ENCODE assay signal across 9 mouse cellular contexts in the genomic region with DNA sequence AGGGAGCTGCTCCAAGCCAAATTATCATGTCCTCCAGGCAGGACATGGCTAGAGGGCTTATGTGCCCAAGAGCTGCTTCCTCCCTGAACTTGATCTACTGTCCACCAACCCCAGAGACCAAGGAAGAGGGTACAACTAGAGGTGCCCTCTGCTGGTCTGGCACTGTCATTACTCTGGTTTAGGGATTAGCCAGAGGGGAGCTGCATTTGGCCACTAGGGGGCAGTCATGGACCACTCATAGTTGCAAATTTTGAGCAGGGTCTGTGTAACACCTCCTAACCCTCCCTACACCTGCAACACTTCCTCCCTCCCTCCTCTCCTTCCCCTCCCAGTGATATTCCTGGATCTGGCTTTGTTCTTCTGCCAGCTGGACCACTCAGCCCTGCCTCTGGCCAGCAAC. TPM values are rescaled to one million over a fixed set of nuclear protein-coding genes. Genes with fewer than 3 reads are reported as not detected.
DNase-seq lines count a peak whose midpoint lies in the region; ATAC-seq and TF ChIP-seq lines count a peak whose summit lies in the region.
"Had no signal": no experiment of that assay in that cellular context is flagged by ENCODE, and none has a peak within 500 bp of the region (broad histone marks: within the 10 kb centered on the region; RNA-seq: fewer than 3 reads in every experiment).

No protein-coding gene starts in this region.

- no peaks in the 10 kb centered on the region for H3K9me3 ChIP-seq in forebrain, embryonic 14.5 days (replicated peaks; ENCODE audit: control insufficient read depth, low read length)
- no peaks in the 10 kb centered on the region for H3K9me3 ChIP-seq in lung, postnatal 0 days (ENCODE audit: low read length)
- H3K9me3 ChIP-seq: heart, embryonic 15.5 days had no signal

- no peak for TF ChIP-seq EP300 in lung, postnatal 0 days (IDR thresholded peaks at IDR 0.05)

- H3K4me1 ChIP-seq in forebrain, embryonic 14.5 days (ENCODE audit: control insufficient read depth, insufficient read depth, low read length), result peaks cover 14% of the 10 kb centered on the region
- 0 out of 2 replicates have a peak, but pooled peaks cover 6% of the 10 kb centered on the region for H3K4me1 ChIP-seq in lung, postnatal 0 days (ENCODE audit: insufficient read depth, low read depth, low read length)

- ATAC-seq in forebrain, embryonic 14.5 days, result peak; percentile 63
- ATAC-seq in hematopoietic stem cell, adult 5-6 weeks (replicated peaks in 1 of 2; ENCODE audit: insufficient read depth in 1 of 2, low FRiP score in 2 of 2, low TSS enrichment in 1 of 2, low read depth in 1 of 2, poor library complexity in 2 of 2, severe bottlenecking in 2 of 2), result peak; percentile 63 to 91
- ATAC-seq in lung, postnatal 0 days, result peak; percentile 46

- TF ChIP-seq CTCF in lung, postnatal 0 days (IDR thresholded peaks at IDR 0.05), result peak; percentile 100

- no peak overlapping the region for H3K4me3 ChIP-seq in forebrain, embryonic 14.5 days (ENCODE audit: low read depth, low read length)
- no peak overlapping the region for H3K4me3 ChIP-seq in lung, postnatal 0 days (ENCODE audit: low read depth, low read length)
- H3K4me3 ChIP-seq: heart, embryonic 15.5 days had no signal

- no peaks in the 10 kb centered on the region for H3K27me3 ChIP-seq in forebrain, embryonic 14.5 days (replicated peaks; ENCODE audit: control insufficient read depth, insufficient read depth, low read length)
- no peaks in the 10 kb centered on the region for H3K27me3 ChIP-seq in lung, postnatal 0 days (replicated peaks; ENCODE audit: insufficient read depth, low read length)

- peak; percentile 85 for DNase-seq in ES-CJ7 (ENCODE audit: low read depth, low spot score)
- peak; percentile 73 for DNase-seq in c-Kit-positive CD71-positive TER-119-negative erythroid progenitor cells, embryonic 14.5 days (ENCODE audit: low read depth)
- peak; percentile 90 for DNase-seq in forebrain, embryonic 14.5 days (ENCODE audit: low spot score)
- peak; percentile 90 for DNase-seq in layer of hippocampus, adult 9-10 months (ENCODE audit: low spot score)
- peak; percentile 91 for DNase-seq in lung, postnatal 0 days (ENCODE audit: low spot score)
- DNase-seq in ovary, postnatal 36 days (ENCODE audit: low spot score), result peak; percentile 74
- peak; percentile 88 for DNase-seq in thymus, postnatal 14 days

- no peak overlapping the region for H3K27ac ChIP-seq in forebrain, embryonic 14.5 days (ENCODE audit: low read depth, low read length)
- H3K27ac ChIP-seq in lung, postnatal 0 days (ENCODE audit: low read length), result peak overlapping the region; percentile 20; the same call in 1 of the 2 replicates
- H3K27ac ChIP-seq: heart, embryonic 15.5 days had no signal

- no peak overlapping the region for H3K9ac ChIP-seq in forebrain, embryonic 14.5 days (ENCODE audit: low read length)
- H3K9ac ChIP-seq in lung, postnatal 0 days (replicated peaks; ENCODE audit: low read depth), result no peak overlapping the region
- H3K9ac ChIP-seq: heart, embryonic 15.5 days had no signal

- H3K4me2 ChIP-seq in forebrain, embryonic 14.5 days (ENCODE audit: low read length), result no peak overlapping the region
- H3K4me2 ChIP-seq in lung, postnatal 0 days (replicated peaks; ENCODE audit: low read depth, low read length), result no peak overlapping the region
- H3K4me2 ChIP-seq: heart, embryonic 15.5 days had no signal

- H3K36me3 ChIP-seq in forebrain, embryonic 14.5 days (ENCODE audit: control insufficient read depth, insufficient read depth, low read length), result no peaks in the 10 kb centered on the region
- H3K36me3 ChIP-seq in lung, postnatal 0 days (ENCODE audit: insufficient read depth, low read length), result peaks cover 13% of the 10 kb centered on the region

RNA-seq across cellular contexts. Expression of a gene that starts 2.1 kb away (rescaled TPM):
- polyA plus RNA-seq in forebrain, embryonic 14.5 days (2014; fragmentation: Nextera tagmentation; extraction: Ambion mirVana), result not detected in 2 replicates
- 12.1 and 21.0 TPM in 2 replicates for total RNA-seq in hematopoietic stem cell, adult 5-6 weeks (2017)
- 4.0 and 4.2 TPM in 2 replicates for polyA plus RNA-seq in lung, postnatal 0 days (2015; fragmentation: Nextera tagmentation; extraction: Ambion mirVana)
- polyA plus RNA-seq: heart, embryonic 15.5 days had no signal

RNA-seq across cellular contexts. Expression of a gene that starts 8.7 kb away (rescaled TPM):
- polyA plus RNA-seq in forebrain, embryonic 14.5 days (2014; fragmentation: Nextera tagmentation; extraction: Ambion mirVana), result 27.0 and 34.7 TPM in 2 replicates
- total RNA-seq in hematopoietic stem cell, adult 5-6 weeks (2017), result 2.4 TPM in 1 of 2 replicates, not detected in the other
- 3.2 and 4.3 TPM in 2 replicates for polyA plus RNA-seq in lung, postnatal 0 days (2015; fragmentation: Nextera tagmentation; extraction: Ambion mirVana)
